7 mouse cellular contexts compared by ENCODE assay signal in the genomic region with DNA sequence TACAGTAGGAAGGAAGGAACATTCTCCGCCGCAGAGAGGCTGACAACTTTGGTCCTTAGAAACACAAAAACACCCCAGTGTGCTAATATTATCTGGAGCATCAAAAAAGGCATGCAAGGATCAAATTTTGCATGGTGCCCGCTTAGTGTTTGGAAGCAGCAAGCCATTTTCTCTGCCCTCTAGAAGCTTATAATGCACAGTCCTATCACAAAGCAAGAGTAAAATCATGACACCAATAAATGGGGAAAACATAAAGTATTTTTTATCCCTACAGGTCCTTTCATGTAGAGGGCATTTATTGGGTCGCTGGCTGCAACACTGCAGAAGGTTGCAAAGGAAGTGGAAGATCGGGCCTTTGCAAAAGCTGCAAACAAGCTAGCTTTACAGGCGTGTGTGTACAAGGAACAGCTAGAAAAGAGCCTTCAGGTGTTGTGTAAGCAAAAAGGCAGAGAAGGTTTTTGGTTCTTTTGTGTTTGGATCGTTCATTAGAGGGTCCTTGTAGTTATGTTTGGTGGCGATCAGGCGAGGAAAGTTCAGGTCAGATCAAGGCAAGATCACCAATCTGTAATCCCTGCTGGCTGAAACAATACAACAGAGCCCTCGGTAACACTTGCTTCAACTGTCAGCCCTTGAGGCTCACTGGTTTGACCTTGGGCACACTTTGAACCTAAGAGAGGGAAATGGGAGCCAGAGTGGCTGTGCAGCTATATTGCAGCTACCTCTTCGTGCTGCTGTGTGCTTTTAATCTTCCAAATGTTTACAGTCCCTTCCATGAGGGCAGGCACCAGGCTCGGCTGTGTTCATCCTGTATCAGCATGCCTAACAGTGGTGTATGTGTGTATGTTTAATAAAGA. TPM values are rescaled to one million over a fixed set of nuclear protein-coding genes. Genes with fewer than 3 reads are reported as not detected.
DNase-seq lines count a peak whose midpoint lies in the region; ATAC-seq lines count a peak whose summit lies in the region.

No protein-coding gene starts in this region.

- no peak for DNase-seq in lung, postnatal 10 days
- DNase-seq in cerebellum, adult 9-11 months, result peak; percentile 39
- DNase-seq in thymus, adult 18-20 months, result no peak
- DNase-seq in spleen, postnatal 10 days (ENCODE audit: low spot score in 2 of 2), result no peak

- ATAC-seq in lung, embryonic 16.5 days (ENCODE audit: low read depth), result no peak
- no peak for ATAC-seq in hindbrain, embryonic 13.5 days (ENCODE audit: low FRiP score)

- no peaks in the 10 kb centered on the region for H3K27me3 ChIP-seq in lung, embryonic 16.5 days (ENCODE audit: control insufficient read depth, insufficient read depth, low read depth, low read length)
- H3K27me3 ChIP-seq in hindbrain, embryonic 13.5 days, result no peaks in the 10 kb centered on the region

- 5% methylated on average over 12 of the region's 12 CpGs for WGBS in lung, embryonic 16.5 days
- WGBS in hindbrain, embryonic 13.5 days, result 7% methylated on average over 12 of the region's 12 CpGs
- 33% methylated on average over 12 of the region's 12 CpGs for WGBS in macrophage (ENCODE audit: missing documents)

- peak overlapping the region; percentile 74 for H3K4me2 ChIP-seq in lung, embryonic 16.5 days (ENCODE audit: low read depth, low read length)
- peak overlapping the region; percentile 73 for H3K4me2 ChIP-seq in hindbrain, embryonic 13.5 days

- H3K36me3 ChIP-seq in lung, embryonic 16.5 days (ENCODE audit: control insufficient read depth, insufficient read depth, low read length), result no peaks in the 10 kb centered on the region
- no peaks in the 10 kb centered on the region for H3K36me3 ChIP-seq in hindbrain, embryonic 13.5 days
- no peaks in the 10 kb centered on the region for H3K36me3 ChIP-seq in macrophage (ENCODE audit: inconsistent target)

- peaks cover 39% of the 10 kb centered on the region for H3K79me2 ChIP-seq in macrophage (ENCODE audit: inconsistent target)

- peak overlapping the region; percentile 88 for H3K9ac ChIP-seq in lung, embryonic 16.5 days (ENCODE audit: low read length)
- H3K9ac ChIP-seq in hindbrain, embryonic 13.5 days, result peak overlapping the region; percentile 92

- H3K4me1 ChIP-seq in lung, embryonic 16.5 days (replicated peaks; ENCODE audit: control insufficient read depth, insufficient read depth, low read length), result peaks cover 24% of the 10 kb centered on the region
- H3K4me1 ChIP-seq in hindbrain, embryonic 13.5 days (replicated peaks), result peaks cover 45% of the 10 kb centered on the region

- peak overlapping the region; percentile 87 for H3K4me3 ChIP-seq in lung, embryonic 16.5 days (ENCODE audit: low read length)
- peak overlapping the region; percentile 90 for H3K4me3 ChIP-seq in hindbrain, embryonic 13.5 days
- peak overlapping the region; percentile 47 for H3K4me3 ChIP-seq in macrophage (ENCODE audit: inconsistent target)

- H3K9me3 ChIP-seq in lung, embryonic 16.5 days (ENCODE audit: control insufficient read depth, low read length), result no peaks in the 10 kb centered on the region
- no peaks in the 10 kb centered on the region for H3K9me3 ChIP-seq in hindbrain, embryonic 13.5 days

- H3K27ac ChIP-seq in lung, embryonic 16.5 days (ENCODE audit: low read length), result peak overlapping the region; percentile 97
- H3K27ac ChIP-seq in hindbrain, embryonic 13.5 days, result peak overlapping the region; percentile 99
- peak overlapping the region; percentile 39 for H3K27ac ChIP-seq in macrophage

RNA-seq across cellular contexts. Expression of gene Upp2, which starts 1.0 kb away (rescaled TPM):
- polyA plus RNA-seq in lung, embryonic 16.5 days (2015; fragmentation: Nextera tagmentation; extraction: Ambion mirVana), result 6.6 and 7.4 TPM in 2 replicates
- polyA plus RNA-seq in hindbrain, embryonic 13.5 days (2015; fragmentation: Nextera tagmentation; extraction: Ambion mirVana), result 13.2 and 13.4 TPM in 2 replicates
- 10 to 100 TPM in 12 of 26 experiments, 1 to 10 TPM in 14; 1.6 to 28.4 (median 9.6) TPM for total RNA-seq in macrophage (2018; cell fraction: chromatin; rRNA removed)
- total RNA-seq in macrophage (2018; cell fraction: cytosol; rRNA removed), result 1 to 10 TPM; 2.1 to 6.5 (median 3.7) TPM
- 10 to 100 TPM in 5 of 26 experiments, 1 to 10 TPM in 21; 1.2 to 14.9 (median 4.5) TPM for total RNA-seq in macrophage (2018; cell fraction: nucleus; rRNA removed)
- 2.9 to 8.3 TPM (median 4.2 TPM) in 3 replicates for polyA plus RNA-seq in macrophage (2018)

RNA-seq across cellular contexts. Expression of gene Acvr1, which starts 1.1 kb away (rescaled TPM):
- polyA plus RNA-seq in lung, embryonic 16.5 days (2015; fragmentation: Nextera tagmentation; extraction: Ambion mirVana), result 4.8 and 5.6 TPM in 2 replicates
- polyA plus RNA-seq in hindbrain, embryonic 13.5 days (2015; fragmentation: Nextera tagmentation; extraction: Ambion mirVana), result 4.2 and 4.9 TPM in 2 replicates
- total RNA-seq in macrophage (2018; cell fraction: chromatin; rRNA removed), result 10 to 100 TPM in 10 of 26 experiments, 1 to 10 TPM in 16; 3.9 to 28.5 (median 9.1) TPM
- 10 to 100 TPM in 18 of 26 experiments, 1 to 10 TPM in 8; 7.3 to 14.6 (median 10.6) TPM for total RNA-seq in macrophage (2018; cell fraction: cytosol; rRNA removed)
- total RNA-seq in macrophage (2018; cell fraction: nucleus; rRNA removed), result 10 to 100 TPM in 25 of 26 experiments, 1 to 10 TPM in 1; 9.7 to 24.4 (median 14.9) TPM
- 7.9 to 12.7 TPM (median 10.7 TPM) in 3 replicates for polyA plus RNA-seq in macrophage (2018)

Comparison
In these comparisons a context has a peak if more than half of its experiments do, and no peak if none do; other contexts are left out.
1. H3K27ac ChIP-seq: peak in every context shown above with its lines; median percentile 99 in hindbrain, embryonic 13.5 days; 97 in lung, embryonic 16.5 days; 39 in macrophage.